ENCODE assay signal across 9 mouse cellular contexts in the genomic region with DNA sequence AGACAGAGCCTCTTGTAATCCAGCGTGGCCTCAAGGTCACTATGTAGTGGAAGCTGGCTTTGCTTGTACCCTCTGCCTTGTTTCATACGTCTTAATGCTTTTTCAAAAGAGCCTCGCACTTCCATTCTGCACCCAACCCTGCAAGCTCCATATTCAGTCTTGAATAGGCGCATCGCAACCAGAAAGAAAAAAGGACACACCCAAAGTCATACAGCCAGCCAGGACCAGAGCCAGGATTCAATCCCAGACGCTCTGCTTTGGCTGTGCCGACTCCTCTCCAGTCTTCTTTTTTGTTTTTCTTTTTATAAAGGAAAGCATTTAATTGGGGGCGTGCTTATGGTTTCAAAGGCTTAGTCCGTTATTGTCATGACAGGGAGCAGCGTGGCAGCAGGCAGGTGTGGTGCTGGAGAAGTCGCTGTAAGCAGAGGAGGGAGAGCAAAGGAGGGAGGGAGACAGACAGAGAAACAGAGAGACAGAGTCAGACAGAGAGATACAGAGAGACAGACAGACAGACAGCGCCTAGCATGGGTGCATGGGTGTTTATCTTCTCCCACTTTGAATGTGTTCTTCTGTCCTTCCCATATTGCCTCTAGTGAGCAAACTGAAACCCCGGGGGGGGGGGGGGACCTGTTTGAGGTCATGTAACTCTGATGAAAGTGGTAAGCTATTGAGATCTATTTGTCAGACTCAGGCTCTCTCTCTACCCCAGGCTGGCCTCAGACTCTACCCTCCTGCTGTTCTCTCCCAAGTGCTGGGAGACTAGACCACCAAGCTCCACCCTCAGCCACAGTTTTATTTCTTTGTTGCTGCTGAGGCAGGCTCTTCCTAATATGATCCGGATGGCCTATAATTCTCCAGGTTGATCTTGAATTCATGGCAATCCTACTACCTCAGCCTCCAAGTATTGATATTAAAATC. TPM values are rescaled to one million over a fixed set of nuclear protein-coding genes. Genes with fewer than 3 reads are reported as not detected.
A peak's percentile ranks its signal among the peaks of the same experiment; 100 is the strongest.
DNase-seq lines count a peak whose midpoint lies in the region; ATAC-seq and TF ChIP-seq lines count a peak whose summit lies in the region.
"Had no signal": no experiment of that assay in that cellular context is flagged by ENCODE, and none has a peak within 500 bp of the region (broad histone marks: within the 10 kb centered on the region; RNA-seq: fewer than 3 reads in every experiment).

No protein-coding gene starts in this region.

- TF ChIP-seq EP300 in lung, postnatal 0 days (IDR thresholded peaks at IDR 0.05) = no peak

- WGBS in lung, postnatal 0 days = 44% methylated on average over 13 of the region's 14 CpGs
- WGBS in forebrain, postnatal 0 days = 33% methylated on average over 14 of the region's 14 CpGs
- WGBS in thymus, adult 2 months = 4% methylated on average over 14 of the region's 14 CpGs

- TF ChIP-seq POLR2A in thymus, adult 2 months (IDR thresholded peaks at IDR 0.05; ENCODE audit: control insufficient read depth, extremely low read depth, insufficient read depth, low read length, poor library complexity) = no peak

- ATAC-seq in lung, postnatal 0 days = no peak
- peak; percentile 50; the same call in 1 of the 2 replicates for ATAC-seq in forebrain, postnatal 0 days

- H3K4me3 ChIP-seq in lung, postnatal 0 days (ENCODE audit: low read depth, low read length) = no peak overlapping the region
- no peak overlapping the region for H3K4me3 ChIP-seq in forebrain, postnatal 0 days (ENCODE audit: low read depth, low read length)
- 0 out of 2 replicates have a peak overlapping the region, but pooled peaks have one; percentile 18 for H3K4me3 ChIP-seq in thymus, adult 2 months (ENCODE audit: control insufficient read depth, insufficient read depth, low read length)
- H3K4me3 ChIP-seq: hindbrain, embryonic 15.5 days had no signal

- no peak overlapping the region for H3K4me2 ChIP-seq in lung, postnatal 0 days (replicated peaks; ENCODE audit: low read depth, low read length)
- no peak overlapping the region for H3K4me2 ChIP-seq in forebrain, postnatal 0 days (ENCODE audit: low read depth)
- H3K4me2 ChIP-seq: hindbrain, embryonic 15.5 days had no signal

- DNase-seq in lung, postnatal 0 days (ENCODE audit: low spot score) = no peak
- DNase-seq in lung, postnatal 10 days = no peak
- DNase-seq in ZHBTc4 (ENCODE audit: low read depth, low spot score) = peak; percentile 65
- DNase-seq in forebrain, postnatal 0 days = peak; percentile 23
- no peak for DNase-seq in thymus, adult 2 months
- DNase-seq in cerebellum, adult 8-10 months = no peak
- DNase-seq in urinary bladder, postnatal 10 days (ENCODE audit: low spot score) = no peak

- TF ChIP-seq CTCF in lung, postnatal 0 days (IDR thresholded peaks at IDR 0.05) = no peak
- TF ChIP-seq CTCF in forebrain, postnatal 0 days (IDR thresholded peaks at IDR 0.05; ENCODE audit: low read depth) = no peak
- no peak for TF ChIP-seq CTCF in thymus, adult 2 months (IDR thresholded peaks at IDR 0.05; ENCODE audit: borderline replicate concordance, control insufficient read depth, extremely low read depth, insufficient read depth, low read length, poor library complexity)

- H3K9me3 ChIP-seq in lung, postnatal 0 days (ENCODE audit: low read length) = no peaks in the 10 kb centered on the region
- H3K9me3 ChIP-seq in forebrain, postnatal 0 days (ENCODE audit: low read length) = no peaks in the 10 kb centered on the region
- H3K9me3 ChIP-seq: hindbrain, embryonic 15.5 days had no signal

- no peaks in the 10 kb centered on the region for H3K36me3 ChIP-seq in lung, postnatal 0 days (ENCODE audit: insufficient read depth, low read length)
- no peaks in the 10 kb centered on the region for H3K36me3 ChIP-seq in forebrain, postnatal 0 days (ENCODE audit: insufficient read depth)
- H3K36me3 ChIP-seq in thymus, adult 2 months (ENCODE audit: control insufficient read depth, insufficient read depth, low read length) = no peaks in the 10 kb centered on the region
- H3K36me3 ChIP-seq: hindbrain, embryonic 15.5 days had no signal

- no peak overlapping the region for H3K9ac ChIP-seq in lung, postnatal 0 days (replicated peaks; ENCODE audit: low read depth)
- no peak overlapping the region for H3K9ac ChIP-seq in forebrain, postnatal 0 days
- H3K9ac ChIP-seq: hindbrain, embryonic 15.5 days had no signal

- H3K27ac ChIP-seq in lung, postnatal 0 days (ENCODE audit: low read length) = peak overlapping the region; percentile 9; the same call in 1 of the 2 replicates
- no peak overlapping the region for H3K27ac ChIP-seq in forebrain, postnatal 0 days (ENCODE audit: low read depth, low read length)
- H3K27ac ChIP-seq in thymus, adult 2 months (ENCODE audit: control insufficient read depth, insufficient read depth, low read length) = peak overlapping the region; percentile 100
- H3K27ac ChIP-seq: hindbrain, embryonic 15.5 days had no signal

- no peaks in the 10 kb centered on the region for H3K4me1 ChIP-seq in lung, postnatal 0 days (ENCODE audit: insufficient read depth, low read depth, low read length)
- H3K4me1 ChIP-seq in forebrain, postnatal 0 days (ENCODE audit: insufficient read depth) = no peaks in the 10 kb centered on the region
- peaks cover 70% of the 10 kb centered on the region for H3K4me1 ChIP-seq in thymus, adult 2 months (replicated peaks; ENCODE audit: control insufficient read depth, insufficient read depth, low read length)

- H3K27me3 ChIP-seq in lung, postnatal 0 days (replicated peaks; ENCODE audit: insufficient read depth, low read length) = no peaks in the 10 kb centered on the region
- H3K27me3 ChIP-seq in forebrain, postnatal 0 days (ENCODE audit: insufficient read depth, low read length) = no peaks in the 10 kb centered on the region
- H3K27me3 ChIP-seq in thymus, adult 2 months (ENCODE audit: control insufficient read depth, insufficient read depth, low read length) = no peaks in the 10 kb centered on the region
- H3K27me3 ChIP-seq: hindbrain, embryonic 15.5 days had no signal

RNA-seq across cellular contexts. Expression of gene Sash3, which starts 6.6 kb away (rescaled TPM):
- 4.5 and 4.8 TPM in 2 replicates for polyA plus RNA-seq in lung, postnatal 0 days (2015; fragmentation: Nextera tagmentation; extraction: Ambion mirVana)
- 1.2 and 1.9 TPM in 2 replicates for total RNA-seq in forebrain, postnatal 0 days (2014; rRNA removed)
- 1.1 and 1.3 TPM in 2 replicates for polyA plus RNA-seq in forebrain, postnatal 0 days (2015; fragmentation: Nextera tagmentation; extraction: Ambion mirVana)
- polyA plus RNA-seq in thymus, adult 2 months (2012; rRNA removed) = 311 and 314 TPM in 2 replicates

RNA-seq across cellular contexts. Expression of gene Xpnpep2, which starts 31.1 kb away (rescaled TPM):
- polyA plus RNA-seq in lung, postnatal 0 days (2015; fragmentation: Nextera tagmentation; extraction: Ambion mirVana) = 0.54 and 0.64 TPM in 2 replicates
- 0.38 and 0.62 TPM in 2 replicates for total RNA-seq in forebrain, postnatal 0 days (2014; rRNA removed)
- 0.76 and 0.84 TPM in 2 replicates for polyA plus RNA-seq in forebrain, postnatal 0 days (2015; fragmentation: Nextera tagmentation; extraction: Ambion mirVana)
- polyA plus RNA-seq in thymus, adult 2 months (2012; rRNA removed) = 0.89 and 1.1 TPM in 2 replicates
- total RNA-seq: liver, adult 2 months had no signal
- polyA plus RNA-seq: liver, adult 2 months had no signal

Comparison
In these comparisons a context has a peak if more than half of its experiments do, and no peak if none do; other contexts are left out.
1. DNase-seq: peak in ZHBTc4 (single experiment) and forebrain, postnatal 0 days (single experiment); none in lung, postnatal 0 days (single experiment), lung, postnatal 10 days (single experiment), thymus, adult 2 months (single experiment), cerebellum, adult 8-10 months (single experiment) and urinary bladder, postnatal 10 days (single experiment).
2. RNA of gene Sash3, which starts 6.6 kb away (polyA plus RNA-seq): 311 to 314 TPM in thymus, adult 2 months; 4.5 to 4.8 TPM in lung, postnatal 0 days and 1.1 to 1.3 TPM in forebrain, postnatal 0 days; every median in the first group is over 10 times any median in the second.